Mouse (Mus musculus) c-Kit-positive CD71-positive TER-119-negative erythroid progenitor cells, embryonic 14.5 days (primary cell): ENCODE measurements around the gene Nav3.

Source experiments
- DNase-seq: peaks from one replicate; pipeline ENCODE4 v3.0.0-alpha.2; 2013; ENCODE audit warnings: low read depth

Gene Nav3

DNA sequence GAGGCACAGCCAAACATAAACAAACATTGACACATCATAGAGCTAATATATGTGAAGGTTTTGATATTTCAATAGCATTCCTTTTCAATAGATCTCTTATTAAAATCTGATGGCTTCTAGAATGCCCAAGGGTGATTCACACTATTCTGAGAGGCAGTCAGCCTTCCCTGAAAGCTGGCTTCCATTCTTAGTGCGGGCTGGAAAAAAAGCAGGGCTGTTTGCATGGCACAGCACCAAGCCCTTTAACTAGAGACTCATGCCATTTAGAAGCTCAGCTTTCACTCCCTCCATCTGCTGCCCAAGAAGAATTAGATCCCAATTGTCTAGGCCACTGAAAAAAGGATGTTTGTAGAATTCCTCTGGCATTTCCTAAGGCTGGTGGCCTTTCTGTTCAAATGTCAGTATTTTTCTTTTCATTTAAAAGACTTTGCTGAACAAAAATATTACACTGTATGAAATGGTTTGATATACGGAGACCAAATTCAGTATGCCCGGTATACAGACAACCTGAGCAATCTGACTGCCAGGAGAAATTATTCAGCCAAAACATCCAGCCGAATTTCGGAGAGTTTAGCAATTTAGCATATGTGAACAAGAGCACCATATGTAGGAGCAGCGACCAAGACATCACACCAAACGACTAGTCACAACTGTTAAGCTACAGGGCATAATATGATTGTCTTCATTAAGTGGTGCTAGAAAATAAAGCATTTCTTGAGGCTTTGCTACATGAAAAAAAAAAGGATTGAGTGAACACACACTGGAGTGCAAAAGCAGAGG, 263.8 kb downstream of the Nav3 start:
- DNase-seq = no peak

DNA sequence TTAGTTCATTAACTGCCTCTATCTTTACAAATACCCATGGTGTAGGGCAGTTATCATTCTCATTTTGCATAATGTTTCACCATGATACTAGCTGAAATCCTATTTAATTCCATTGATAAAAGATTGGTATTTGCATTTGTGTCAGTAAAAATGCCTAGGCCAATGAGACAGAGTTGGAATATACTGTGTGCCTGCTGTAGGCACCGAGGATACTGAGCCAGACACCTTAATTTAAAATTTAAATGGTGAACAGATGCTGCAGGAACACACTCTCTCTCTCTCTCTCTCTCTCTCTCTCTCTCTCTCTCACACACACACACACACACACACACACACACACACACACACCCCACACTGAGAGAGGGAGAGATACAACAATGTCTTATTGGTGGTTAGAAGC, 269.8 kb downstream of the Nav3 start:
- DNase-seq = no peak

GRCm38 (mm10) chr10:110175874-110176273, 280.1 kb downstream of the Nav3 start:
- no peak for DNase-seq

DNA sequence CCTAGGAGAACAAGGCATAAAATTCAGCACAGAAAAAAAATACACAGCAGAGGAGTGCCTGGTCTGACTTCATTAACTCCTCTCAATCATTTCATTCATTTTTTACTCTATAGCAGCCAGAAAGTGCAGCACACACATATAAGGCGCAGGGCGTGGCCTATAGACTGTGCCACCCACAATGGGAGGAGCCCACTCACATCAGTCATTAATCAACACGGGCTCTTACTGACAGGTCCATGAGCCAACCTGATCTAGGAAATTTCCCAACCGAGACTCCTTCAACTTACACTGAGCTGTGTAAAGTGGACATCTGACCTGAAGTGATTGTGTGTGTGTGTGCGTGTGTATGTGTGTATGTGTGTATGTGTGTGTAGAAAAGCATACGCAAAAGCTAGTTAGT, 286.6 kb downstream of the Nav3 start:
- no peak for DNase-seq

- DNase-seq = no peak
These were observed 287.1 kb downstream of the Nav3 start for GRCm38 (mm10) chr10:110168892-110169291.

GRCm38 (mm10) chr10:110162596-110162995, 293.4 kb downstream of the Nav3 start:
- DNase-seq = no peak

DNA sequence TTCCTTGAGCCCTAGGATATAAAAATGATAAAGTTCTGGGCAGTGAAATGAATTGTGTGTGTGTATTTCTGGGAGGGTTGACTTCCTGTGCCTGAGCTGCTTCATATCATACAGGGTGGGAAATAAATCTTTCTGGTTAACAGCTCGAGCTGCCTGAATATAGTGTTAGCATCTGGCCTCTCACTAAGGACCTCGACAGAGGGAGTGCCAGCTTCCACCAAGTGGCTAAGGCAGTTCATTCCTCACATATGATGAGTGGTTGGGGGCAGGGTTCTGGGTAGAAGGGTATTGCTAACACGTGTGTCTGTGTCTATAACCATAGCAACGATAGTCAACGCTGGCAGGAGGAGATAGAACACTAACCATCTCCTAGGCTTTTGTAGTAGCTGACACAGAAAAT, 295.1 kb downstream of the Nav3 start:
- no peak for DNase-seq

DNA sequence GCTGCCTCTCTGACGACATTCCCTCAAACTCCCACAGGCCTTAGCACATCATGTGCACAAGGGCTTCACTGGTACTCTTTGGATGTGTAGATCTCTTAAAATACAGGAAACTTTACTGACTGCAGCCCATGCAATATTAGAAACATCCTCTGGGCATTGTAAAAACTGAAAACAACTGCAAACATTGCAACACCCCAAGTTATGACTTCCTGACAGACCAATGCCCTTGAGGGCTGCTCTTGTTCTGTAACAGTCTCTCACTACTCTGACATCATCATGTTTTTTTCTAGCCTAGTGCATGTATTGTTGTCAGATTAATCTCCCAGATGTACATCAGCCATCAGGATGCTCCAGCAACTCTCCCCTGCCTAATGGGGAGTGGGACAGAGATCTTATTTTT, 296.5 kb downstream of the Nav3 start:
- no peak for DNase-seq

DNA sequence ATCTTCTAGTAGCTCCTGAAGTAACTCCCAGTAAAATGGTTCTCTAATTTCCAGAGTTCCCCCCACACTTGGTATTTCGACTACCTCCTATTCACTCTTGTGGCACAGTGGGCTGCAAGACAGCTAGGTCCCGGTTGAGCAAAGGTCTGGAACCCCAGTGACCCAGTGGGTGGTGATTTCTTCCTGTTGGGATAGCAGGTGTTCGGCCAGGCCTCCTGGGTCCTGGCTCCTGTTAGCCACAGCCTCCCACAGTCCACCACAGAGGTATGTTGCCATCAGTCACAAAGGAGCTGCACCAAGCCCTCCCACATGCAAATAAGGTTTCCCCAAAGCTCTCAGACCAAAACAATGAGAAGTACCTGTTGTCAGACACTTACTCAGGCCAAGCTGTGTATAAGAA, 297.9 kb downstream of the Nav3 start:
- no peak for DNase-seq

GRCm38 (mm10) chr10:110156412-110156811, 299.6 kb downstream of the Nav3 start:
- no peak for DNase-seq

GRCm38 (mm10) chr10:110155494-110155893, 300.5 kb downstream of the Nav3 start:
- DNase-seq = no peak

DNA sequence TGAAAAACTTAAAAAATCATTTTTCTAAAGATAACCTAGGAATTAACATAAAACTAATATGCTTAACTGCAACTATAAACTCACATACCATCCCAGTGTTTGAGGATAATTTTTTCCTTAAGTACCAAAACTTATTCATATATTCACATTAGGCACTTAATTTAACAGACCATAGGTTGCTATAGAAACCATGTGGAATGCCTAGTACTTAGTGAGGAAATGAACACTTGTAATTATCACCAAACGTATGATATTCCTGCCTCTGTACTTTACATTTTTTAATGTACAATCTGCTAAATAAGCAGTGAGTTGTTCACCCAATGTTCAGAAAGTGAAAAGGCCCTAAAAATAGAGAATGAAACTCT, 301.1 kb downstream of the Nav3 start:
- no peak for DNase-seq

DNA sequence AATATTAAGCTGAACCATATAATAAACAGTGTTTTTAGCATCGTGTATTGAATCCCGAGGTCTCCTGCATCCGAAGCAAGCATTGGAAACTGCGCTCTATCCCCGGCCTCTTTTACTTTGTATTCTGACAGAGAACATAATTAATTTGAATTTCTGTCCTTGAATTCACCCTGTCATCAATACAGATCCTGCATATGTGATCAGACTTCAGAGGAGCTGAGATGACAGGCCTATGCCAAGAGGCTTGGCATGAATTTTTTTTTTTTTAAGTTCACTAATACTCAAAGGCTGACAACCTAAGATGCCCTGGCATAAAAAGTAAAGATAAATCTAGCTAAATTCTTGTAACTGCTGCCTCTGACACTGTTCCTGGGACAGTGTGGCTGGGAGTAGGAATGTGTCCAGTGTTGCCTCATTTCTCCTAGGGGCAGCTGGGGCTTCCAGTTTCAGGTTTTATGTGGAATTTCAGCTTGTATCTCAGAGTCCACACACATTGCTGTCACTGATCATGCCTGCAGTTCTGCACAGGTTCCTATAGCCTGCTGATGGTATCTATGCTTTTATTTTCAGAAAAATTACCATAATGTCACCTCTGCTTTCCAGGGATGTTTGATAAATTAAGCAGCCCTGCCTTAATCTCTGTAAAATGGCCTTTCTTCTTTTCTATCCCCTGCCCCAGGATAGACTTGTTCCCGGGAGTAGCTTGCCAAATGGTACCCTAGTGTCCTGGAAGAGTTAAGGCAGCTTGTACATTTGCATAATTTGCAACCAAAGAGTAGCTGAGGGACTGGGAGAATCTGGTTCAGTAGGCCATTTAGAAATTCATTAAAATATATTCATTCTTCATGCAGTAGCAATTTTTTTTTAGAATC, 301.8 kb downstream of the Nav3 start:
- no peak for DNase-seq

GRCm38 (mm10) chr10:110120572-110120971, 335.4 kb downstream of the Nav3 start:
- DNase-seq = no peak

DNA sequence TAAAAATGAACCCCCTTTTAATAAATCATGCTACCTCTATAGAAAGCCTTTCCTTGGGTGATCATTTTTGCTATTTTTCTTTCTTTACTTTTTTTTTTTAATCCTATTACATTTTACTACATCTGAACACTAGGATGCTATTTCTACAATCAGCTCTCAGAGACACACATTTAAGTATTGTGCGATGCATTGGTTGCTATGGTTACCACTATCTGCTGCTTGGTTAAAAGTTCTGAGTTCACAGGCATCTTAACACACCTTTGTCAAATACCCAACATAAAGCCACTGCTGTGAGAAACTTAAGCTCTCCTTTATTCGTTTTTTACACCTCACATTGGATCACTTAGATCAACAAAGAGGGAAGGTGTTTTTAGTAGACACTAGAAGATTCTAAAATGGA, 338.7 kb downstream of the Nav3 start:
- DNase-seq = no peak

- no peak for DNase-seq
These were observed 343.1 kb downstream of the Nav3 start for GRCm38 (mm10) chr10:110112669-110113458.

- DNase-seq = no peak
These were observed 352.7 kb downstream of the Nav3 start for GRCm38 (mm10) chr10:110103255-110103654.

DNA sequence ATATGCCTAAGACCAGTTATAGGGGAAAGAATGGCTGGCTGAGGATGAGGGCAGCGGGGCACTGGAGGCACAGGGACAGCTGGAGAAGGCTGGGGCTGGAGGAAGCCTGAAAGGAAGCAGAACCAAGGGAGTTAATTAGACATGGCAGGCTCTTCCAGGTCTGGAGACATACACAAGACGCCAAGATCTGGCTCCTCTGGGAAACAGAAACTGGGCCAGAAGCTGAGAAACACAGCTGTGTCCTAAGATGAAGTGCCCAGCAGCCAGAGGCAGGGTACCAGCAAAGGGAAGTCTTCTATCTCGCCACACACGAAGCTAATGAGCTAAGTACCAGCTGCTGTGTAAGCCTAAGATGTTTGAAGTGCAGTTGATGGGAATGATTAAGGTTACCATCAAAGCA, 353.8 kb downstream of the Nav3 start:
- DNase-seq = no peak

GRCm38 (mm10) chr10:110094433-110094832, 361.6 kb downstream of the Nav3 start:
- DNase-seq = no peak

DNA sequence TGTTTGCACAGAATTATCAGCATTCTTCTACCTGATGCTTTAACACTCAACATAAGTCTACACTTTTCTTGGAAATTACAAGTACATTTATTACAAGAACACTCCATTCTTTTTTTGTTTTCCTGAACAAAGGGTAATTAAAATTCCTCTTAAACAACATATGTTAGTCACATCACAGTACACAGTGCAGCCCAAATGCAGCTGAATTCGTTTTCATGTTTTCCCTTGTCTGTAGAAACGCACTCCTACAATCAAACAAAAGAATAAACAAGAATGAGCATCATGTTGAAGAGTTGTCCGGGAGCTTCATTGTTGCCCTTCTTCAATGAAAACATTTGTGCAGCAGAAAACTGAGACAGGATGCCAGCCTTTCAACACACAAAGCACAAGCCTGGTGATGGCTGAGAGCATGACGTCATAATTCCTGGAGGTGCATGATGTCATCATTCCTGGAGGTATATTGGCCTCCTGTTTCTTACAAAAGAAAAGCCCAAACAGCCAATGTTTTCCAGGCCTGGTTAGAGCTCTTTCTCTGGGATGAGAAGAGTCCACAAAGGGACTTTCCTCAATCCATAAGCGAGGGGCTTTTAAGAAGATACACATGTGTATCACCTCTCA, 367.5 kb downstream of the Nav3 start:
- no peak for DNase-seq

DNA sequence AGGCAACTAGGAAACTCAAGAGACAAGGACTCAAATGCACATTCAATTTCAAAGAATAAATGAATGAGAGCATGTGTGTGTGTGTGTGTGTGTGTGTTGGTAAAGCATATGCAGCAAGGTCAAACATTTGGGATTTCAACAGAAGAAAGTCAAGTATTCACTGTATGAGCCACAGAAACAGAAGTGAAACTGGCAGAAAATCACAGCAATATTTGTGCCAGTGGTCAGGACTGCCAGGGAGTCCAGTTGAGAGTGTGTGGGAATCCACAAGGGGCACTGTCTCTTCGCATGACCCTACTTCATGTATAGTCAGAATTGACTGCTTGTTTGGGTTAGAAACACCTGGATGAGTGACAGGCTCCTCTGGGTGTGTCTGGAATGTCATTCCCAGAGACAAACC, 370.1 kb downstream of the Nav3 start:
- no peak for DNase-seq

DNA sequence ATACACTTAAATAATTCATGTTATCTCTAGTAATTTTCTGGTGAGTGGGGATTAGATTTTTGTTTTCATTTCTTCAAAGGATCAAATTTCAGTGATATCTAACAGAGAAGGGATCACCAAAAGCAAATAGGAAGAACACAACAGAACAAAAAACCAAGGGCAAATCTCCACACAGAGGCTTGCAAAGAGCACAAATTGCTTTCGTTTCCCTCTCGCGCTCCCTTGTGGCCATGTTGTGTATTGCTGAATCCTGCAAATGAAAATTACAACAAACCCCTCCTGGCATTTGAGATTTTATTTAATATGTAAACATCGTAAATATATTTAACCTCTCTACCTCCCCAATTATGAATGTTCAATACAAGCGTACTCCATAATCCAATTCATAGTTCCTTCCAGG, 370.8 kb downstream of the Nav3 start:
- peak; percentile 2 for DNase-seq
